Mouse (Mus musculus) MEL (cell line): ENCODE results near the gene Defb43. TPM values are rescaled to one million over a fixed set of nuclear protein-coding genes. Genes with fewer than 3 reads are reported as not detected.

ENCODE experiments used
- DNase-seq: peaks from one replicate; pipeline ENCODE4 v3.0.0; 2011; ENCODE audit warnings: low read depth, low spot score
- H3K27ac ChIP-seq: 2 replicates; pipeline ENCODE4 v1.5.1; 2012; ENCODE audit warnings: low read depth, mild to moderate bottlenecking, control low read depth, low read length, moderate library complexity; ENCODE audit not compliant: control insufficient read depth
- H3K27me3 ChIP-seq, 2 experiments: fragments of 150-350 bp in 1 of 2; sonication (generic) in 1 of 2; 2 replicates each; pipeline ENCODE4 v1.6.1; 2012; ENCODE audit warnings: low read length in 2 of 2, mild to moderate bottlenecking in 2 of 2, improper control_type of control experiment in 1 of 2, moderate library complexity in 1 of 2; ENCODE audit not compliant: insufficient read depth in 2 of 2, control insufficient read depth in 1 of 2
- H3K36me3 ChIP-seq, 2 experiments: 2 replicates each; pipeline ENCODE4 v1.6.1; 2012 to 2014; ENCODE audit warnings: low read length in 2 of 2, improper control_type of control experiment in 1 of 2, inconsistent platforms in 1 of 2, mild to moderate bottlenecking in 1 of 2; ENCODE audit not compliant: insufficient read depth in 2 of 2, control insufficient read depth in 1 of 2
- H3K4me1 ChIP-seq, 2 experiments: fragments of 150-350 bp in 1 of 2; sonication (generic) in 1 of 2; 2 replicates each; pipeline ENCODE4 v1.6.1; 2012; ENCODE audit warnings: low read length in 2 of 2, improper control_type of control experiment in 1 of 2, mild to moderate bottlenecking in 1 of 2; ENCODE audit not compliant: insufficient read depth in 2 of 2, control insufficient read depth in 1 of 2
- H3K4me3 ChIP-seq, 2 experiments: fragments of 150-350 bp in 1 of 2; sonication (generic) in 1 of 2; 2 replicates each; pipeline ENCODE4 v1.5.1; 2012; ENCODE audit warnings: low read depth in 2 of 2, low read length in 2 of 2, mild to moderate bottlenecking in 2 of 2, moderate library complexity in 2 of 2, control low read depth in 1 of 2, improper control_type of control experiment in 1 of 2; ENCODE audit not compliant: control insufficient read depth in 1 of 2, insufficient read depth in 1 of 2
- H3K79me2 ChIP-seq: 2 replicates; pipeline ENCODE4 v1.6.1; 2012; ENCODE audit warnings: mild to moderate bottlenecking, low read length, moderate library complexity; ENCODE audit not compliant: control insufficient read depth, poor library complexity, insufficient read depth
- H3K9ac ChIP-seq: 2 replicates; pipeline ENCODE4 v1.6.1; 2012; ENCODE audit warnings: low read depth, mild to moderate bottlenecking, control low read depth, low read length, moderate library complexity; ENCODE audit not compliant: control insufficient read depth, poor library complexity, severe bottlenecking
- H3K9me3 ChIP-seq: fragments of 150-350 bp; sonication (generic); replicated peaks from 2 replicates; pipeline ENCODE4 v1.6.1; 2012; ENCODE audit warnings: mild to moderate bottlenecking, low read length, improper control_type of control experiment, moderate library complexity; ENCODE audit not compliant: insufficient read depth
- BHLHE40 ChIP-seq: IDR thresholded peaks from 2 replicates; pipeline ENCODE4 v1.6.1; 2012; ENCODE audit warnings: low read depth, mild to moderate bottlenecking, inconsistent platforms, low read length, improper control_type of control experiment, borderline replicate concordance
- CHD1 ChIP-seq: IDR thresholded peaks from 2 replicates; pipeline ENCODE4 v1.6.1; 2012; ENCODE audit warnings: low read depth, mild to moderate bottlenecking, inconsistent platforms, low read length, improper control_type of control experiment
- CHD2 ChIP-seq: IDR thresholded peaks from 2 replicates; pipeline ENCODE4 v1.6.1; 2011; ENCODE audit warnings: low read length, improper control_type of control experiment
- E2F4 ChIP-seq: IDR thresholded peaks from 2 replicates; pipeline ENCODE4 v1.6.1; 2011; ENCODE audit warnings: low read depth, low read length, improper control_type of control experiment, borderline replicate concordance
- EP300 ChIP-seq, 2 experiments: IDR thresholded peaks; 2 replicates each; pipeline ENCODE4 v1.6.1; 2011; ENCODE audit warnings: improper control_type of control experiment in 2 of 2, low read length in 2 of 2, low read depth in 1 of 2, mild to moderate bottlenecking in 1 of 2
- ETS1 ChIP-seq: IDR thresholded peaks from 2 replicates; pipeline ENCODE4 v1.6.1; 2012; ENCODE audit warnings: low read depth, mild to moderate bottlenecking, inconsistent platforms, low read length, improper control_type of control experiment, moderate library complexity
- GABPA ChIP-seq: IDR thresholded peaks from 2 replicates; pipeline ENCODE4 v1.6.1; 2012; ENCODE audit warnings: low read depth, mild to moderate bottlenecking, inconsistent platforms, low read length, improper control_type of control experiment, moderate library complexity
- KAT2A ChIP-seq: conservative IDR thresholded peaks from 2 replicates; pipeline ENCODE4 v1.6.1; 2012; ENCODE audit warnings: low read depth, low read length, improper control_type of control experiment, inconsistent platforms
- MAFK ChIP-seq: IDR thresholded peaks from 2 replicates; pipeline ENCODE4 v1.6.1; 2011; ENCODE audit warnings: low read depth, mild to moderate bottlenecking, low read length, improper control_type of control experiment, borderline replicate concordance
- MAZ ChIP-seq: IDR thresholded peaks from 2 replicates; pipeline ENCODE4 v1.6.1; 2012; ENCODE audit warnings: low read depth, mild to moderate bottlenecking, inconsistent platforms, low read length, improper control_type of control experiment
- MEF2A ChIP-seq: IDR thresholded peaks from 2 replicates; pipeline ENCODE4 v1.6.1; 2014; ENCODE audit warnings: low read depth, mild to moderate bottlenecking, inconsistent platforms, low read length, improper control_type of control experiment; ENCODE audit not compliant: poor library complexity, insufficient replicate concordance, severe bottlenecking; ENCODE audit errors: extremely low read depth
- MXI1 ChIP-seq: IDR thresholded peaks from 2 replicates; pipeline ENCODE4 v1.6.1; 2011; ENCODE audit warnings: mild to moderate bottlenecking, low read depth, low read length, improper control_type of control experiment
- NRF1 ChIP-seq: IDR thresholded peaks from 2 replicates; pipeline ENCODE4 v1.6.1; 2014; ENCODE audit warnings: low read depth, mild to moderate bottlenecking, inconsistent platforms, low read length, improper control_type of control experiment, moderate library complexity; ENCODE audit not compliant: poor library complexity, insufficient read depth, severe bottlenecking
- POLR2A ChIP-seq, 2 experiments: IDR thresholded peaks; 2 replicates each; pipeline ENCODE4 v1.6.1; 2011 to 2012; ENCODE audit warnings: low read length in 2 of 2, mild to moderate bottlenecking in 2 of 2, control low read depth in 1 of 2, improper control_type of control experiment in 1 of 2, low read depth in 1 of 2, moderate library complexity in 1 of 2; ENCODE audit not compliant: control insufficient read depth in 1 of 2, insufficient read depth in 1 of 2, poor library complexity in 1 of 2
- POLR2AphosphoS2 ChIP-seq: IDR thresholded peaks from 2 replicates; pipeline ENCODE4 v1.6.1; 2011; ENCODE audit warnings: low read length, improper control_type of control experiment
- POLR2AphosphoS5 ChIP-seq: IDR thresholded peaks from 2 replicates; pipeline ENCODE4 v1.6.1; 2012; ENCODE audit warnings: low read depth, borderline replicate concordance, mild to moderate bottlenecking, inconsistent platforms, low read length, moderate library complexity, mixed read lengths
- RCOR1 ChIP-seq: IDR thresholded peaks from 2 replicates; pipeline ENCODE4 v1.6.1; 2012; ENCODE audit warnings: low read depth, mild to moderate bottlenecking, inconsistent platforms, low read length, improper control_type of control experiment
- SIN3A ChIP-seq: IDR thresholded peaks from 2 replicates; pipeline ENCODE4 v1.6.1; 2012; ENCODE audit warnings: low read length, improper control_type of control experiment, inconsistent platforms
- SMC3 ChIP-seq: IDR thresholded peaks from 2 replicates; pipeline ENCODE4 v1.6.1; 2011; ENCODE audit warnings: low read depth, low read length, improper control_type of control experiment
- TBP ChIP-seq: IDR thresholded peaks from 2 replicates; pipeline ENCODE4 v1.8.0; 2011; ENCODE audit warnings: low read depth, low read length, improper control_type of control experiment
- UBTF ChIP-seq: IDR thresholded peaks from 2 replicates; pipeline ENCODE4 v1.6.1; 2012; ENCODE audit warnings: low read depth, mild to moderate bottlenecking, inconsistent platforms, low read length, improper control_type of control experiment, moderate library complexity, borderline replicate concordance; ENCODE audit not compliant: insufficient read depth
- ZMIZ1 ChIP-seq: IDR thresholded peaks from 2 replicates; pipeline ENCODE4 v1.6.1; 2012; ENCODE audit warnings: low read depth, mild to moderate bottlenecking, inconsistent platforms, low read length, improper control_type of control experiment, moderate library complexity
- polyA plus RNA-seq, 2 experiments: library from polyadenylated mRNA; stranded (reverse) in 1 of 2; unstranded in 1 of 2; fragments of >175 nt in 1 of 2; fragments of >200 nt in 1 of 2; gene quantifications; 2 replicates each; pipeline versions ENCODE4 v1.2.1 to v1.2.4; 2012; ENCODE audit warnings: low replicate concordance in 2 of 2, low read depth in 1 of 2; ENCODE audit not compliant: insufficient read length in 2 of 2, insufficient read depth in 1 of 2, missing spikeins in 1 of 2
- total RNA-seq: library from RNA; depleted of rRNA; stranded (reverse); fragments of 300-350 nt; gene quantifications from 2 replicates; pipeline ENCODE4 v1.2.3, GENCODE M21; 2012

The Defb43 gene
- total and polyA plus RNA-seq, 3 experiments = not detected

GRCm38 (mm10) chr14:63062184-63062583 is 50.6 kb downstream of the Defb43 start (continued):
- TF ChIP-seq EP300 (IDR thresholded peaks at IDR 0.05; ENCODE audit: low read depth in 1 of 2, low read length in 2 of 2) (peak; percentile 86), SIN3A (no peak), E2F4 (no peak), SMC3 (no peak), RCOR1 (no peak; the same call in 1 of the 2 replicates), POLR2A (IDR thresholded peaks at IDR 0.05; ENCODE audit: control insufficient read depth in 1 of 2, insufficient read depth in 1 of 2, low read depth in 1 of 2, low read length in 2 of 2, poor library complexity in 1 of 2) (no peak), NRF1 (no peak), ETS1 (peak; percentile 52), UBTF (no peak), MXI1 (no peak), ZMIZ1 (no peak), TBP (no peak), MAZ (0 out of 2 replicates have a peak, but pooled peaks have one; percentile 34), POLR2AphosphoS2 (no peak), GABPA (no peak)

- TF ChIP-seq BHLHE40 (no peak), POLR2AphosphoS5 (no peak), MEF2A (no peak), CHD1 (no peak), SIN3A (no peak), POLR2A (IDR thresholded peaks at IDR 0.05; ENCODE audit: control insufficient read depth in 1 of 2, insufficient read depth in 1 of 2, low read depth in 1 of 2, low read length in 2 of 2, poor library complexity in 1 of 2) (no peak), SMC3 (no peak), E2F4 (no peak), KAT2A (no peak), CHD2 (no peak), MAFK (no peak)
- TF ChIP-seq, all 39 proteins: peak for 0
- H3K27me3 ChIP-seq = peaks cover 0 to 4% of the 10 kb centered on the region in 2 experiments; a peak in 3 of 4 replicates
- peaks cover 0 to 8% of the 10 kb centered on the region in 2 experiments; a peak in 1 of 4 replicates for H3K36me3 ChIP-seq
- H3K9me3 ChIP-seq = no peaks in the 10 kb centered on the region
- no peak for DNase-seq
- no peaks in the 10 kb centered on the region for H3K79me2 ChIP-seq
- no peak overlapping the region for H3K27ac ChIP-seq
- H3K4me3 ChIP-seq = no peak overlapping the region
- H3K4me1 ChIP-seq = peaks cover 0 to 14% of the 10 kb centered on the region in 2 experiments; a peak in 3 of 4 replicates
- no peak overlapping the region for H3K9ac ChIP-seq
Measured at GRCm38 (mm10) chr14:63065391-63065790, 53.8 kb downstream of the Defb43 start.
